Mouse (Mus musculus): ENCODE results near the gene Tjp2.
"Not testable (repeated sequence)": the region's sequence is repeated elsewhere in the genome, so short reads cannot be mapped to it uniquely, and the experiment has no call there.

Tjp2 gene

DNA sequence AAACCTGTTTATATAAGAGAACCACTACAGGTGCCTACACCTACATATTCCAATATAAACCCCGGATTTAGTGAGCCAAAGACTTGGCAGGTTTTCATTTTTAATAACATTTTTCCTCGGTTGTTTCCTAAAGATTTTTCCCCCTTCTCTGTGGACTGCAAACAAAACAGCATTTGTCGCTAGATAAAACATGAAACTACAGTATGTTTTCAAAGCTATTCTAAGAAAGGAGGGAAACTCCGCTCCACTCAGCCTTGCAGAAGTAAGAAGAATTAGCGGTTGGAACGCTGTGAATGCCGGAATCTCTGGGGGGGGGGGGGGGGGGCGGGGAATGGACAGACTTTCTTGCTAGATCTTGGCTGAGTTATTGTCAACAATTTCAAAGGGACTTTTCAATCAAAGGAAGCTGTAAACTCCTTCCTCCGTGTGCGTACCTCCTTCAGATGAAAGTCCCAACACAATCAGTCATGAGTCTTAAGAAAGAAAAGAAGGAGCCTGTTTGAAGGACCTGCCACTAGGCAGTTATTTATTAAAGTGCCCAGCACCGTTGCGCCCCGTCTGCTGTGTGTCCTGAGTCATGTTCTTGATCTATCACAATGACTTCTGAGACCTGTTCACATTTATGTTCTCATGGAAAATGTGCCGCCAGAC lies 3.9 kb downstream of the Tjp2 start:
- DNase-seq: peak; percentile 21 to 39

DNA sequence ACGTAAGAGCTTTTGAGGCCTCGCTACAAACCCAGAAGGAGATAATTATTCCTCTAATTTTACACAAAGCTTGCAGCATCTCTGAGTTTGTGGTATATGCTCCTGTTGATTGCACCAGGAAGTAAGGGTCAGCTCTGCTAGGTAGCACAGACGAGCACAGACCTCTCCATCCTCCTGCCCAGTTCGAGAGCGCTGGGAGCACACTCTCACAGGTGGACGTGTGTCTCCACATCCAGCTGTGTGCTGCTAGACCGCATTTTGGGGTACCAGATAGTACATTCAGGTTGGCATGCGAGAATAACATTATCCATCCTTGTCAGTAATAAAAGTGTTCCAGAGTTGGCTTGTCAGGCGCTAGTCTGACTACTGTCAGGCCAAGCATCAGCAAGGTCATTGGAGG lies 5.8 kb downstream of the Tjp2 start:
- no peak for DNase-seq

DNA sequence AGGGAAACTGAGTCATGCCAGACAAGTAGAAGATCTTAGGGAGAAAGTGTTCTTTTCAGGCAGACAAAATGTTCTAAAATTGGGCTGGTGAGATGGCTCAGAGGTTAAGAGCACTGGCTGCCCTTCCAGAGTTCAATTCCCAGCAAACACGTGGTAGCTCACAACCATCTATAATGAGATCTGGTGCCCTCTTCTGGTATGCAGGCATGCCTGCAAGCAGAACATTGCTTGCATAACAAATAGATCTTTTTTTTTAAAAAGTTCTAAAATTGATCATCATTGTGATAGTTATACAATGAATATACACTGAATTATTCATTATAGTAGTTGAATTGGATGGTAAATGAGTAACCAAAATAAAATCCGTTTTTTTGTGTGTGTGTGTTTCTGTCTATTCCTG lies 6.5 kb downstream of the Tjp2 start:
- DNase-seq: no peak

DNA sequence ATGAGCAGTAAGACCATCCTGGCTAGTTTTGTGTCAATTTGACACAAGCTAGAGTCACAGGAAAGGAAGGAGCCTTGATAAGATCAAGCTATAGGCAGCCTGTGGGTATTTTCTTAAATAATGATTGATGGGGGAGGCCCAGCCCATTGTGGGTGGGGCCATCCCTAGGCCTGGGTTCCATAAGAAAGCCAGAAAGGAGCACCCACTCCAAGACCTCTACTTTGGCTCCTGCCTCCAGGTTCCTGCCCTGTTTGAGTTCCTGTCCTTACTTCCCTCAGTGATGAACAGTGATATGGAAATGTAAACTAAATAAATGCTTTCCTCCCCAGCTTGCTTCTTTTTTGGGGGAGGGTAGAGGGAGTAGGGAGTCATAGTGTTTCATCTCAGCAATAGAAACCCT lies 7.0 kb downstream of the Tjp2 start:
- no peak for DNase-seq

DNA sequence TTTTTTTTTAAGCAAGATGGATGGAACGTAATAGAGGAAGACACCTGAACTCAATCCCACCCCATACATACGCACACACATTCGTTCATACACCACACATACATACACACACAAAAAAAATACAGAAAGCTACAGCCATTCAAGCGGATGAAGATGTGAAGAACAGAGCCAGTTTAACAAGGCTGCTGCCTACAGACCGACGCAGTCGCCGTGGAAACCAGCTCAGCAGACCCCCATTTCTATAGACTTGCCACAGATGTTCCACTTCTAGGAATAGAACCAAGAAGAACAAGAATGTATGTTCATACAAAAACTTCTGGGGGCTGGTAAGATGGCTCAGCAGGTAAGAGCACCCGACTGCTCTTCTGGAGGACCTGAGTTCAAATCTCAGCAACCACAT lies 8.1 kb downstream of the Tjp2 start:
- no peak for DNase-seq

DNA sequence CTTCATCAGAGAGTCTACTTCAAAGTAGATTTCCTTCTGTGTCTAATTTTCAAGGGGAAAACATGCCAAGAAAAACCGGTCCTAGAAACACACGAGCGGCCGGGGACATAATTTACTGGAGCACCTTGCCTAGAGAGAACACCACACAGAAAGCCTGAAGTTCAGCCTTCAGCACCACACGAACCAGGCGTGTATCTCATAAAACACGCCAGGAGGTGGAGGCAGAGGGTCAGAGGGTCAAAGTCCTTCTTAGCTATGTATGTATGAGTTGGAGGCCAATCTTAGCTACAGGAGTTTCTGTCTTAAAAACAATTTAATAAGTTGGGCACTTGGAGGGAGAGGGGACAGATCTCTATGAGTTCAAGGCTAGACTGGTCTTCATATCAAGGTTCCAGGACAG lies 9.9 kb downstream of the Tjp2 start:
- DNase-seq: peak; percentile 56 to 64

DNA sequence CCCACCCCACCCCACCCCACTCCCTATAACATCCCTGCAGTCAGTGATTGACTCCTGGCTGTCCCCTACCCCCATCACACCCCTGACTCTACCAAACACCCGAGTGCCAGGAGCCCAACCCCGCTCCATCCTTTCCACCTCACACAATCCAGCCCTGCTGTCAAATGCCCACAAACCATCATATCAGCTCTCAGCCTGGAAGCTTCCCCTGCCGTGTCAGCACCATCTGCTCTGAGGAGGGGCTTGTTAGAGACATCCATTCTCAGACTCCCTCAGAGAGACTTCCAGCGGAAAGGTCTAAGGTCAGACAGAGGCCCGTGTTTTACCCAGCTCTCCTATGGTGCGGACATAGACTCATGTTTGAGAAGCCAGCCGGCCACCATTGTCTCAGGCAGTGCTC lies 11.5 kb downstream of the Tjp2 start:
- no peak for DNase-seq

DNA sequence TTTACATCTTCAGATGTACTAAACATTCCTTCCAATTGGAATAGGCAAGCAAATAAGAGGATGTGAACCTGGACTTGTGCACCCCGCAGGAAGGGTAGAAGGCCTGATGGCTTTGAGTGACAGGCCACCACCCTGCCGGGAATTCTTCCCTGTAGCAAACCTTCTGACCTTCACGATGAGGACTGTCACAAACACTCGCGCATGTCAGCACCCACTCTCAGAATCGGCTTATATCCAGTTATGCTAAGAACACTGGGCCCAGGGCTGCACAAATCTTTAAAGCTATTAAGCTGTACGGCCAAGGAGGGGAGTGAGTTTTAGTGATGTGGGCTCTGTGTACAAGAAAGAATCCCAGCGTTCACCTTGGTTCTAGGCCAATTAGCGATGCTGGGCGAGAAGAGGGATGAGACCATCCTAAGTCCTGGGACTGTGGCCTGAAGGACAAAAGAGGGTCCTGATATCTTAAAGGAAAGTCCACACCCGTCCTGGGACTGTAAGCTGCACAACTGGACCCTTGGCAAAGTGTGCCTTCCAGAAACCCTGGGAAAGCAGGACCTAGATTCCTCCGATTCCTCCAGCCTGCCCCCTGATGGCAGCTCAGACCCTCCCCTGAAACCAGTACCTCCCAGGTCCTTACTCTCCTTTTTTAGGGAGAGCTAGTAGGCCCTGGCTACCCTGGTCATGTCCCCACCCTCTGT lies 12.1 kb downstream of the Tjp2 start:
- DNase-seq: no peak

DNA sequence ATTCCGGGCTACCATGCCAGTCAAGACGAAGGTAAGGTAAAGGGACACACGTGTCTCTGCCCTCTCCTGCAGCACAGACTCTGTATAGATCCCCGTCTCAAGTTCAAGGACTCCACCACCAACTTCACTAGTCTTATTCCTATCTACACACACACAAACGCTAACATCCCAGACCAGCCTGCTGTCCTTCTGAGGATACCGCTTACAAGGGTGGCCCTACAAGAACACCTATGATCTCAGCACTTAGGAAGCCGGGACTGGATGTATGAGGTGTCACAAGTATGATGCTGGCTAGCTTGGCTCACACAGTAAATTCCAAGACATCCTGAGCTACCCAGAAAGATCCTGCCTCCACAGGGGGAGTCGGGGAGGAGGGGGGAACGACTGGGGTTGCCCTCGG lies 13.7 kb downstream of the Tjp2 start:
- no peak for DNase-seq

DNA sequence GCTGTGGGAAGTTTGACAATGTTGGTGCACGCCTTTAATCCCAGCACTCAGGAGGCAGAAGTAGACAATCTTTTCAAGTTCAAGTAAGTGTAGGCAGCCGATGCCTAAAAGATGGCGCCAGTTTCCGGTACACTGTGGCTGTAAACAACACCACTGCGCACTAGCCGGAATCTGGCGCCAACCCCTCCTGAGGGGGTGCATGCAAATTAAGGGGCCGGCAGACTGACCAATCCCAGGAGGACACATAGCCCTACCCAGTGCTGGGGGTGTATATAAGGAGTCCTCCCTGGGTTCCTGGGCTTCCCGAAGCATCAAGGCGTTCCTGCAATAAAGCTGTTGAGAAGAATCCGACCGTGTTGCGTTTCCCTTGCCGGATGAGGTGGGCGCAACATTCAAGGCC lies 15.3 kb downstream of the Tjp2 start:
- DNase-seq: no peak

DNA sequence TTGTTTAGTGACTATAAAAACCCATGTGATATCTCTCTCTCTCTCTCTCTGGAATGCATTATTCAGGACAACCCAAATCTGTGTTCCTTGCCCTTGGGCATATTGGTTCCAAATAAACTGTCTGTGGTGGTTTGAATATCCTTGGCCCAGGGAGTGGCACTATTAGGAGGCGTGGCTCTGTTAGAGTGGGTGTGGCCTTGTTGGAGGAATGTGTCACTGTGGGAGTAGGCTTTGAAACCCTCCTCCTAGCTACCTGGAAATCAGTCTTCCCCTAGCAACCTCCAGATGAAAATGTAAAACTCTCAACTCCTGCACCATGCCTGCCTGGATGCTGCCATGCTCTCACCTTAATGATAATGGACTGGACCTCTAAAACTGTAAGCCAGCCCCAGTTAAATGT lies 16.9 kb downstream of the Tjp2 start:
- DNase-seq: no peak

DNA sequence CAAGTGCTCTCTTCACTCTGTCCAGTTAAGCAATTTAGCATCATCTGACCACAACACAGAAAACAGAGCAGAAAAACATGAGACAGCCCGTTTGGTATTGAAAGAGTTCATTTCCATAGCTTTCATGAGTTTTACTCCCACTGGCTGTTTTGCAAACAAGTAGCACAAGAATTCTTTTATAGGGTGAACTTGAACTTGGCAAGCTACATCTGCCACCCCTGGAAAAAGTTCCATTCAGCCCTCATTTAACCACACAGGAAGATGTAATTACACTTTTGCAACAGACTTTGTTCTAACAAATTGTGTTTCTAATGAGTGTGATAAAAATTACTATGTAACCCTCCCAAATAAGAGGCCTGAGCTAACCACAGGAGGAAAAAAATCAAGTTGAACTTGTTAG lies 19.8 kb downstream of the Tjp2 start:
- DNase-seq: no peak

DNA sequence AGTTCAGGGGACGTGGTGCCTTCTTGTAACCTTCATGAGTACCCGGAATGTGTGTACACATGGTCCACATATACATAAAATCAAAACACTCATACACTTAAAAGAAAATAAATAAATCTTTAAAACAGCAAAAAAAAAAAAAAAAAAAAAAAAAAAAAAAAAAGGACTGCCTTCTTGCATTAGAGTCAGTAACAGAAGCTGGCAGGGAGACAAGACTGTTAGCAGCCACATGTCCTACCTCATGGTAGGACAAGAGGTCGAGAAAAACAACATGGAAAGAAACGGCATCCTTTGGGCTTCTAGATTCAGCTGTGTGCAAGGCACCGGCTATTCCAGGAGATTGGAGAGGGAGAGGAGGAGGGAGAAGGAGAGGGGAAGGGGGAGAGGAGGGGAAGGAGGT lies 23.0 kb downstream of the Tjp2 start:
- DNase-seq: no peak

DNA sequence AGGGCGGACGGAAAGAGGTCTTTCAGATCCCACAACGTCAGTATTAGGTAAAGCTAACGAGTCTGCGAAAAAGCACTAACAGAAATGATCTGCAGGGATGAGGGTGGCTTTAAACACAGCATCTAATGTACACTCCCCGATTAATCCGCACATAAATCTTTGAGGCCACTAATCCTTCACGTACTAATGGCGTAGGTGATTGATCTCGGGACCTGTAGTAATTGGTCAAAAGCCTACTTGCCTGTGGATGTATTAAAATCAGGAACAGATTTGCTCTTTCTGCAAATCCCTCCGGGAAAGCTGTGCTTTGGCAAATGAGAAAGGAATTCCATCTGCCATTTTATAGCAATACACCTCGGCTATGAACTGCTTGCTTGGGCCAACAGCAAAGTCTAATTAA lies 24.3 kb downstream of the Tjp2 start:
- no peak for DNase-seq

DNA sequence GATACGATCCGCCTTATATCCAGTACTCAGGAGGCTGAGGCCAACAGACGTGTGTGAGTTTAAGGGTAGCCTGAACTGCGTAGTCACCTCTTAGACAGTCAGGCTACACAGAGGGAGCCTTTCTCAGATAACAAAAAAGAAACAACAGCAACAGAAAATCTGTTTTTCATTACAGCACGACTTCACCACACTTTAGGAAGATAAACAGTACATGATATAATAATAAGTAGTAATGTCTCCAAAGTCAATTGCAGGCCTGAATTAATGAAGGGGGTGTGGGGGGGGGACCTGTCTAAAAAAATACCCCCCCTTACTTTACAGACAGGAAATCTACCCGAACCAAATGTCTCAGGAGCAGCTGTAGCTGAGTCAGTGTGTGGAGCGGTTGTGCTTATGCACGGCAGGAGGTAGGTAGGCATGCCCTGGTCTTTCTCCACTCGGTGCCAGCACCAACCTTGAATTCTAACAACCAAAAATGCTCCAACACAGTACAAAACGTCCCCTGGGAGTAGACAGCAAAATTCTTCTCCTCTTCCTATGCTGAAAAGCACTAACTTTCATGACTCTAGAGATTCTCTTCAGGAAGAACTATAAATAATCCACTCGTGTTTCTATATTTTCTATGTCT lies 26.0 kb downstream of the Tjp2 start:
- DNase-seq: no peak

DNA sequence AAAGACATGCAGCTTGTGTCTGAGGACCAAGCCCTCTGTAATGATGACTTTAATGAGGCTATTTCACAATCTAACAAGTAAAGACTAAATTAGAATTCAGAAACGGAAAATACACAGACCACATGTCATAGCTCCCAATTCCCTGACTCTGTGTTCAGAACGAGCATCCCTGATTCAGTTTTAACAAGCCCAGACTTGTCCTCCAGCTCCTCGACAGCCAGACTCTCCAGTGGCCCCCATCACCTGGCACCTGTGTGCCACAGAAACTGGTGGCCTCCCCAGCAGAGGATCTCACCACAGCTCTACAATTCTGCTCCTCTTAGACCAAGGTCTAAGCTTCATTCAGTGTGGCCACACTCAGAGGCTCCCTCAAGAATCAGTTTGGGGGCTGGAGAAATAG lies 27.5 kb downstream of the Tjp2 start:
- DNase-seq: no peak

DNA sequence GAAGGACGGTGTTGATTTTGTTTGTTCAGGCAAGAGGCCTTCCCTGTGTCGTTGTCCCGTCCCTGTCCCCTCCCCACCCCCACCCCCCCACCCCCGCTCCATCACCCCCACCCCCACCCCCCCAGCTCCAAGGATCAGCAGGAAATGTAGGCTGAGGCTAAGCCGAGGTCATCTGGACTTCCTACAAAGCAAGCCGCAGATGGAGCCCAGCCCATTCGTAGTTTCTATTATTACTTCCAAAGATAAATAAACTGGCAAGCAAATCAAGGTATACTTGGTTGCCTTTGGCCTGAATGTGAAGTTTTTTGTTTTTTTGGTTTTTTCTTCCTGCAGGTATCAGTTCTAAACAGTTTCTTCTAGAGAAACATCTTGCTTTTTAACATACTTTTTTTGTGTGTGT lies 29.6 kb downstream of the Tjp2 start:
- DNase-seq: no peak

DNA sequence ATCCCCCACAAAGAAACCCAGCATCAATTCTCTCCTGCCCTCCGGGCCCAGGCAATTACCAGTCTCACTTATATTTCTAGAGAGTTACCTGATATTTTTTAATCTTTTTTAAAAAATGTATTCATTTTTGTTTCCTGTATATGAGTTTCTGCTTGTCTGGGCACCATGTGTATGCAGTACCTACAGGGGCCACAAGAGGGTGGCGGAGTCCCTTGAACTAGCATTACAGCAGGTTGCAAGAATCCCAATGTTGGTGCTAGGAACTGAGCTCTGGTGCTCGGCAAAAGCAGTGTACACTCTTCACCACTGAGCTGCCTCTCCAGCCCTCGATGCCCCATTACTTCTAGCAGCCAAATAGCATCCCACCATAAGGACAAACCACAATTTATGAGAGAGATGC lies 30.6 kb downstream of the Tjp2 start:
- peak; percentile 16 to 57 for DNase-seq

DNA sequence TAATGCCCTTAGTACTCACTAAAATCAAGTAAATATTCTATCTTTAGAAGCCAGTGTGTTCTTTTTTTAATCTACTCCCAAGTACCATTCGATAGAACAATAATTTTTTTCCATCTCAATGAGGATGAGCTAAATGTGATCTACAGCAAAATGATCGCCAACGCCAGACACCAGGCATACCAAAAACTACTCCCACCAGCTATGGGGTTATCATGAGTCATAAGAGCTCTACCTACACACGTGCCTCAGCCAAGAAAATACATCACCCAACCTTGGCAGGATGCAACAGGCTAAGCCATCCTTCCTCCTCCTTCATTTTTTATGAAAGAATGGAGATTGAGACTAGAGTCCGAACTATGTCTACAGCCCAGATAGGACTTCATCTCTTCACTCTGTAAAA lies 31.9 kb downstream of the Tjp2 start:
- no peak for DNase-seq

DNA sequence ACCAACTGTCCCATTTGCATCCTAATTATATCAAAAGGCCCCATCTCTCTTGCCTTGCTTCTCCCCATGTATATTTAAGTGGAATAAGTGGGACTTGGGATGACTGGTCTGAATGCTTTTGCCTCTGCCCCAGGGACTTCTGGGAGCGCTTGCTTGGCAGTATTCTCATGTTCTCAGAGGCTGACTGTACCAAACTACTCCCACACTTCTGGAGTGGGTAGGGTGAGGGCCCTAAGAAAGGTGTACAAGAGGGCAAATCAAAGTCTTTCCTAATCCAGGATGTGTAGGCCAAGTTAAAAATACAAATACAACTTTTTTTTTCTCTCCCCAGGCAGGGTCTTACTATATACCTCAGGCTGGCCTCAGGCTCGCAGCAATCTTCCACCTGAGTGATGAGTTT lies 37.0 kb downstream of the Tjp2 start:
- no peak for DNase-seq

DNA sequence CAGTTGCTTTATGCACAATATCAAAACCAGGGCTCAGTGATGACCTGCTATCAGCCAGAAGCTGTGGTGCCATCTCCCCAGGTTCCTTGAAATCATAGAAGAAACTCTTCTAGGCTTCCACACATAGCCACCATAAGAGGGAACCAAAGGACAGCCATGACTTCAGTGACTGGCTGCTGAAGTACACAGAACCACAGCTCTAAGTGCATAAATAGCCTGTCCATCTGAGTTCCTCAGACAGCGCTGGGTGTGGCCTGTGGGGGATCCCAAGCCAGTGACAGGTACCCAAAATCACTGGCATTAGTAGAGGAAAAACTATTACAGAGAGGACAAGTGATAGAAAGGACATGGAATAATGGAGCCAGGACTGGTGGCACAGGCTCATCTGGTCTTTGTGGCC lies 37.5 kb downstream of the Tjp2 start:
- DNase-seq: not testable (repeated sequence)

DNA sequence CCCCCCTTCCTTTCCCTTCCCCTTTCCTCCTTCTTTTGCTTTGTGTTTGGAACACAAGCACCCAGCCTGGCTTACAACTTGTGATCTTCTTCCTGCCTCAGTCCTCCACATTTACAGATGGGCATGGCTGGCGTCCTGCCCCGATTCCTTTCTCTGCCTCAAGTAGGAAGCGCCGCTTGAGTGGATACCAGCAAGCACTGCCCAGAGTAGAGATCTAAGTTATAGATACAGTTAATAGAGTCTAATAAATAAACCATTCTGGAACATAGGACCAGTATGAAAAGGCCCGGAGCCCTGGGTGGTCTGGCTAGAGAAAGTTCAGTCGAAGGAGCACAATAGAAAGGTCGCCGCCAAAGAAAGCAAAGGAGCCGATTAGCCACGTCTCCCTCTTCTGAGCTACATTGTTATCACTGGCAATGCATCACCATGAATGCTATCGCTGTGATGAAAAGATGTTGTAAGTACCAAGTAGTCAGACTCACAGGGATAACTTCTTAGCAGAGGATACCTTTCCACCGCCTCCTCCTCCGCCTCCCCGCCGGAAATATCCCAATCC lies 41.1 kb downstream of the Tjp2 start:
- no peak for DNase-seq

DNA sequence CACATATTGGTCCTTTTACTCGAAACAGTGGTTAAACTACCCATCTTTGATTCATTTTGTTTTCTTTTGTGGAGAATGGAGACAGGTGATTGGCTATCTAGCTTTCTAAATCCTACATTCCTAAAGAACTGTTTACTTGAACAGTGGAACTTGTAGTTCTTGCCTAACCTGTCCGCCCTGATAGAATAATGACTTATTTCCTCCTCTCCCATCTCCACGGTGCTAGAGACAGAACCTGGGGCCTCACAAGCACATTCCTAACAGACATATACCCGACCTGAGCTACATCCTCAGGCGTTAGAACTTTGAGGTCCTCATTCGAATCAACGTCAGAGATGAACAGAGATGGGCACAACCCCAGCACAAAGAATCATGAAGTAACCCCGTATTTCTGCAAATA lies 44.4 kb downstream of the Tjp2 start:
- no peak for DNase-seq

DNA sequence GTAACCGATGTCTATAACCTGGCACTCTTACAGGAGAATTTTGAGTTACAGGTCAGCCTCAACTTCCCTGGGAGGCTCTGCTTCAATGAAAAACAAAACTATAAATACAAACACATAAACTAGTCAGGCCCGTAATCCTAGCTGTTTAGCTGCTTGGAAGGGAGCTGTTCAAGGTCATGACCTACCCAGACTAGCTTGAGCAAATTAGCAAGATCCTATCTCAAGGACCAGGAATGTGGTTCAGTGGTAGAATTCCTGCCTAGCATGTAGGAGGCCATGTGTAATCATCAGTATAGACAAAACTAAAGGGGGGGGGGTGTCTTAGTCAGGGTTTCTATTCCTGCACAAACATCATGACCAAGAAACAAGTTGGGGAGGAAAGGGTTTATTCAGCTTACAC lies 46.7 kb downstream of the Tjp2 start:
- DNase-seq: no peak

Data from kidney, postnatal 36 days (tissue).